8 mouse cellular contexts compared by ENCODE assay signal in genomic region chr10:24595250-24596002, GRCm38 (mm10). TPM values are rescaled to one million over a fixed set of nuclear protein-coding genes. Genes with fewer than 3 reads are reported as not detected.
DNase-seq lines count a peak whose midpoint lies in the region.

Gene Ccn2, plus strand, starts transcription at chr10:24595442.

- peaks cover 12% of the 10 kb centered on the region; the same call in 1 of the 2 replicates for H3K4me1 ChIP-seq in megakaryocyte, embryonic 14.5 days

- no peaks in the 10 kb centered on the region for H3K36me3 ChIP-seq in megakaryocyte, embryonic 14.5 days (replicated peaks; ENCODE audit: low read length)

- peaks cover 28% of the 10 kb centered on the region for H3K9me3 ChIP-seq in megakaryocyte, embryonic 14.5 days

- DNase-seq in adrenal gland, postnatal 14 days, result peak; percentile 69
- peak; percentile 86 for DNase-seq in embryo, embryonic 11 days
- peak; percentile 82 to 89 for DNase-seq in gastrocnemius, postnatal 36 days
- peak; percentile 42 for DNase-seq in induced T-regulatory cell, adult 2 months (ENCODE audit: low read depth)
- DNase-seq in left cerebral cortex, postnatal 14 days (ENCODE audit: low spot score in 2 of 2), result peak; percentile 34 to 54
- peak; percentile 20 for DNase-seq in right cerebral cortex, postnatal 36 days (ENCODE audit: low spot score in 2 of 2)
- no peak for DNase-seq in natural killer cell, adult 2 months (ENCODE audit: low spot score in 2 of 2)

- peak within 1 kb of the TSS; percentile 89 for H3K4me3 ChIP-seq in megakaryocyte, embryonic 14.5 days (replicated peaks)

- intact Hi-C loops in gastrocnemius, postnatal 36 days (cut with DNase I), result no loop called here
- intact Hi-C loops in left cerebral cortex, postnatal 14 days (cut with DNase I), result no loop called here

- peaks cover 29% of the 10 kb centered on the region for H3K27me3 ChIP-seq in megakaryocyte, embryonic 14.5 days (replicated peaks)

RNA-seq across cellular contexts. Expression of gene Ccn2, which starts in this region (rescaled TPM):
- 34.8 and 45.0 TPM in 2 replicates for total RNA-seq in adrenal gland, postnatal 14 days (2021)
- total RNA-seq in gastrocnemius, postnatal 36 days (2021), result 10 to 100 TPM; 20.1 to 29.7 TPM
- total RNA-seq in left cerebral cortex, postnatal 14 days (2021), result 10 to 100 TPM; 30.4 to 35.1 TPM
- polyA plus RNA-seq in megakaryocyte, embryonic 14.5 days (2012; ENCODE audit: insufficient read depth, low replicate concordance), result 0.72 TPM in 1 of 2 replicates, not detected in the other

Comparison
In these comparisons a context has a peak if more than half of its experiments do, and no peak if none do; other contexts are left out.
1. DNase-seq: peak in adrenal gland, postnatal 14 days (single experiment), embryo, embryonic 11 days (single experiment), gastrocnemius, postnatal 36 days (2 of 2), induced T-regulatory cell, adult 2 months (single experiment), left cerebral cortex, postnatal 14 days (2 of 2) and right cerebral cortex, postnatal 36 days (2 of 2); none in natural killer cell, adult 2 months (0 of 2).